In the genomic region with DNA sequence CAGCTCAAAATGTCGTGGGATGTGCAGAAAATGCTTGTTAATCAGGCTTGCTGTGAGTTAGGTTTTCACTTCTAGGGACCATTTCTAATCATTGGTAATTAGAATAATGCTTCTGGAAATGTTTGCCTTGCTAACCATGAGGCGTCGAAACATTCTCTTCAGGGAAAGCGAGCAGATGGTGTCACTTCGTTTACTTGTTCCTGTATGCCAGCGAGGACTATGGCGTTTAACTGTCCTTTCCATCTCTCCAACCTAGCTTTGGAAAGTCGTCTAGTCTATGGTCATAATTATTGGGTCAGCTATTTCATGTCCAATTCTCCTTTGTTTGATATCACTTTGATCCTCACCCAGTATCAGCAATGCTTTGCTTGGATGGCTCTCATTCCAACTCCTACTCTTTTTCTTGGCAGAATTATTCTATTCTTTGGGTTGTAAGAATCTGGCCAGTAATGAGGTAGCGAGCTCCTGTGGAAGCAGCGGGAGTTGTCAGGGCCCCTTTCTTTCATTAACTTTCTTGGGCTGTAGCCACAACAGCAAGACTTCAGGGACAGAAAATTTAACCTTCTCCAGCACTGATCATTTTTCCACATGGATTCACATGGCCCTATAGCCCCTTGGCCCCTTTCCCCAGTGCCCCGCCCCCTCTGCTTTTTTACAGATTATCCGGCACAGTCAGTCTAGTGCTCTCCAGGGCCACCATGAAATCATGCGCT, we compare ENCODE assay signal across 13 mouse cellular contexts.
DNase-seq lines count a peak whose midpoint lies in the region; ATAC-seq and TF ChIP-seq lines count a peak whose summit lies in the region.
"Had no signal": no experiment of that assay in that cellular context is flagged by ENCODE, and none has a peak within 500 bp of the region (broad histone marks: within the 10 kb centered on the region; RNA-seq: fewer than 3 reads in every experiment).

No protein-coding gene starts in this region.

- peak overlapping the region; percentile 30 for H3K4me2 ChIP-seq in hindbrain, postnatal 0 days (ENCODE audit: low read depth, low read length)
- H3K4me2 ChIP-seq: heart, embryonic 11.5 days; lung, embryonic 15.5 days had no signal

- peak overlapping the region; percentile 61 for H3K27ac ChIP-seq in forebrain, embryonic 10.5 days
- H3K27ac ChIP-seq in hindbrain, postnatal 0 days: peak overlapping the region; percentile 65; the same call in 1 of the 2 replicates
- H3K27ac ChIP-seq: lung, embryonic 15.5 days had no signal

- no peak overlapping the region for H3K4me3 ChIP-seq in forebrain, embryonic 10.5 days
- no peak overlapping the region for H3K4me3 ChIP-seq in hindbrain, postnatal 0 days (ENCODE audit: low read length)
- H3K4me3 ChIP-seq: lung, embryonic 15.5 days had no signal

- no peaks in the 10 kb centered on the region for H3K9me3 ChIP-seq in forebrain, embryonic 10.5 days
- H3K9me3 ChIP-seq in hindbrain, postnatal 0 days (ENCODE audit: low read length): no peaks in the 10 kb centered on the region
- H3K9me3 ChIP-seq: G1E; lung, embryonic 15.5 days had no signal

- no peak for TF ChIP-seq CTCF in hindbrain, postnatal 0 days (IDR thresholded peaks at IDR 0.05; ENCODE audit: low read depth)

- WGBS in forebrain, embryonic 10.5 days: 56% methylated on average over 13 of the region's 13 CpGs
- WGBS in hindbrain, postnatal 0 days: 29% methylated on average over 13 of the region's 13 CpGs

- H3K27me3 ChIP-seq in forebrain, embryonic 10.5 days (ENCODE audit: poor library complexity, severe bottlenecking): no peaks in the 10 kb centered on the region
- H3K27me3 ChIP-seq in hindbrain, postnatal 0 days (ENCODE audit: insufficient read depth, low read length): no peaks in the 10 kb centered on the region
- H3K27me3 ChIP-seq: lung, embryonic 15.5 days had no signal

- peaks cover 12% of the 10 kb centered on the region for H3K4me1 ChIP-seq in forebrain, embryonic 10.5 days
- no peaks in the 10 kb centered on the region; the same call in 1 of the 2 replicates for H3K4me1 ChIP-seq in hindbrain, postnatal 0 days (ENCODE audit: insufficient read depth, low read length)
- H3K4me1 ChIP-seq: lung, embryonic 15.5 days had no signal

- no peak for ATAC-seq in cerebellum, adult (ENCODE audit: insufficient number of reproducible peaks, low FRiP score, low TSS enrichment)
- ATAC-seq in hindbrain, postnatal 0 days: peak; percentile 92
- ATAC-seq: activated CD4-positive, CD25-positive, alpha-beta regulatory T cell, adult 4 months had no signal

- peak; percentile 93 to 97 for DNase-seq in cerebellum, postnatal 10 days
- DNase-seq in Muller cell, postnatal 12 days (ENCODE audit: inconsistent ontology term): peak; percentile 95
- DNase-seq in forebrain, embryonic 10.5 days (ENCODE audit: extremely low spot score, low spot score): peak; percentile 60
- DNase-seq in hindbrain, postnatal 0 days (ENCODE audit: low spot score): peak; percentile 83
- DNase-seq in heart, adult 18-20 months: no peak
- no peak for DNase-seq in left cerebral cortex, adult 18-20 months (ENCODE audit: low spot score in 2 of 2)
- no peak for DNase-seq in natural killer cell, adult 2 months (ENCODE audit: low spot score in 2 of 2)
- DNase-seq: cerebellum, adult 9-11 months had no signal

- H3K36me3 ChIP-seq in forebrain, embryonic 10.5 days (replicated peaks): no peaks in the 10 kb centered on the region
- no peaks in the 10 kb centered on the region for H3K36me3 ChIP-seq in hindbrain, postnatal 0 days (ENCODE audit: insufficient read depth, low read length)
- H3K36me3 ChIP-seq: G1E; lung, embryonic 15.5 days had no signal

- H3K9ac ChIP-seq in hindbrain, postnatal 0 days (replicated peaks; ENCODE audit: low read length): no peak overlapping the region
- H3K9ac ChIP-seq: lung, embryonic 15.5 days had no signal

Comparison
In these comparisons a context has a peak if more than half of its experiments do, and no peak if none do; other contexts are left out.
1. DNase-seq: peak in cerebellum, postnatal 10 days (2 of 2), Muller cell, postnatal 12 days (single experiment), forebrain, embryonic 10.5 days (single experiment) and hindbrain, postnatal 0 days (single experiment); none in heart, adult 18-20 months (0 of 2), left cerebral cortex, adult 18-20 months (0 of 2) and natural killer cell, adult 2 months (0 of 2).